Mouse (Mus musculus): ENCODE results near the gene Mgat5. TPM values are rescaled to one million over a fixed set of nuclear protein-coding genes. Genes with fewer than 3 reads are reported as not detected.

The Mgat5 gene
- total and polyA plus RNA-seq, 3 experiments: 2.8 to 14.0 (median 11.2) TPM

DNA sequence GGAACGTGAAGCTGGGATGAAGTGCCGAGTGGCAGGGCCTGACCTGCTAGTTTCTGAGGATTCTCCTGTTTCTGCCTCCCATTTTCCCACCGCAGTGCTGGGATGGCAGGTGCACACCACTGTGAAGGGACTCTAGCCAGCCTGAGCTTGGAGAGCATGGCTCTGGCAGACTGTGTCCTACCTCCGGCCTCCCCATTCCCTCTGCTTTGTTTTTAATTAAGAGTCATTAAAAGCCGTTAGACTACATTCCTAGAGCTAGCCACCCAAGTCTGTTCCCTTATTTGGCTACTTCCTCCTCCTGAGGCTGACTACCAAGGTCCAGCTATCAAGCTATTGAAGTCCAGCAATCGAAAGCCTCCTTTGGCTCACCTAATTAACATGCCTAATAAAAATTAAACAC, 56.2 kb downstream of the Mgat5 start:
- no peak for DNase-seq

DNA sequence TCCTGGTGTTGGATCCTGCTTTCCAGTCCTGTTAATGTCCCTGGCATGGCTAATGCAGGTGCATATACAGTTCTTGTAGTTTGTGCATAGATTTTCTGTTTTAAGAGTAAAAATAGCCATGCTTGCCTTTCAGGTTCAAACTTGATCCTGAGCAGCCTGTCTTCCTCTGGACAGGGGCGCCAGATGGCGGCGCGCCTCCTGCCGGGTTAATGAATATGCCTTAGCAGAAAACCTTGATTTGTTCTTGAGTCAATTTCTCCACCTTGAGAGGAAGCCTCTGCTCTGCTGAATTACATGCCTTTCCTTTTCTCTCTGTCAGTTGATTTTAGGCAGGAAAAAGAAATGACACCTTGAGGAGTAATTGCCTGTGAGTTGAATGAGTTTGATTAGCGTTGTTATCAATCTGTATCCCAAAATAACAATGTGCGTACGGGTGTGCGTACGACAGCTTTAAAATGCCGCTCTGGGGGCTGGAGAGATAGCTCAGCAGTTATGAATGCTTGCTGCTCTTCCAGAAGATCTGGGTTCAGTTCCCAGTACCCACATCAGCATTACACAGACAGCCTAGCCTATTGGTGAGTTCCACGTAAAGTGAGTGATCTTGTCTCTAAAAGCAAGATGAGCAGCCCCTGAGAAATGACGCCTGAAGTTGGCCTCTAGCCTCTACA, 57.5 kb downstream of the Mgat5 start:
- DNase-seq: no peak

DNA sequence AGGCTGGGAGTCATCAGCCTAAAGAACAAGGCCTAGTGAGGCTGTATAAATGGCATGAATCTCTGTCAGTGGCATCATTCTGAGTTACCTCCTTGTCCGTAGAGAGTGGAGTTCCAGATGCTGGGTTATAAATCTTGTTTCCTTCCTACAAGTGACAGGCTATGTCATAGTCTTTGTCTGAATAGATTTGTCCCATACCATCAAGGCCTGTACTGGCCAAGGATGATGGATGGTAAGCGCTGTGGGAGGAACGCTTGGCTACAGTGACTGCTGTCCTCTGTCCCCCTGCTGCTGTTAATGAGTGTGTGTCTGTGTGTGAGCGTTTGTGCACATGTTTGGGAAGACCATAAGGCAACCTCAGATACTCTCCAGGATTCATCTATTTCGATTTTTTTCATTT, 63.2 kb downstream of the Mgat5 start:
- DNase-seq: no peak

DNA sequence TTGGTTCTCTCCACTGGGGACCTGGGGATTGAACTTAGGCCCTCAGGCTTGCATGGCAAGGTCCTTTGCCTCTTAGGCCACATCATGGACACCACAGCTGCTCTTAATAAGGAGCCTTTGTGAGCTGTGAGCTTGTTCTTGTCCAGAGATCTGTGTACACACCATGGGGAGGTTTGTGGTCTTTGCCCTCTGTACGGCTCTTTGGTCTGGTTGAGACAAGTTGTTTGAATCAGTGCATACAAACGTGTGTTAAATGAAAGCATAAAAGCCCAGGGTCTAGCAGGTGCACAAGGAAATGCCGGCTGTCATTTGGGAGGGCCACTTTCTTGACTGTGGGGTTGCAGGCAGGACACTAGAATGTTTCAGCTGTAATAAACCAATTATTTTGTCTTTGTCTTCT, 64.5 kb downstream of the Mgat5 start:
- no peak for DNase-seq

DNA sequence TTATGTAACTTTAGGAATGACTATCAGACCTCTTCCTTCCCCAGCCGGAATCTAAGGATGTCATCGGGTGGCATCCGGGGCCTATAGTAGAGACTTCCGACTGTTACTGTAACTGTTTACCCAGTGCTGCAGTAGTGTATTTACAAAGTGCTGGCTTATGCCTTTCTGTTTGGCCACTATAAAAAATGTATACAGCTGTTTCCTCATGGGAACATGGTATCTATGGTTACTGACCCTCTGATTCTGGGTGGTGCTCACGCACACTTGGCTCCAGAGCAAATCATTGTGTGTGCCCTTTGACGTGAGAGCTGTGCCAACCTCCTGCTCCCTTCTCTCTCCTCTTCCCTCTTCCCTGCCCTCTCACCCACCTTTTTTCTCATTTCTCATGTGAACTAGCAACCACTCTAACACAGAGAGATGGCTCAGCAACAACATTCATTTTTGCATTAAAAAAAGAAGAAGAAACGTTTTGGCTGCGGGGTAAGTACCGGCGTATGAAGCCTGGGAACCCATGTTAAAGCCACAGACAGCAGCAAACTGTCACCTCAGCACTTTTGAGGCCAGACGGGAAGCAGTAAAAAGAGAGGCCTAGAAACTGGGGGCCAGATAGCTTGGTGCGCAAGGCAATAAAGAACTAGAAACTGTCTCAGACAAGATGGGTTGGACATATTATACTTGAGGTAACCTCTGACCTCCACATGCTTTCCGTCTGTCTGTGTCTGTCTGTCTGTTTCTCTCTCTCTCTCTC, 65.6 kb downstream of the Mgat5 start:
- peak; percentile 7 for DNase-seq

DNA sequence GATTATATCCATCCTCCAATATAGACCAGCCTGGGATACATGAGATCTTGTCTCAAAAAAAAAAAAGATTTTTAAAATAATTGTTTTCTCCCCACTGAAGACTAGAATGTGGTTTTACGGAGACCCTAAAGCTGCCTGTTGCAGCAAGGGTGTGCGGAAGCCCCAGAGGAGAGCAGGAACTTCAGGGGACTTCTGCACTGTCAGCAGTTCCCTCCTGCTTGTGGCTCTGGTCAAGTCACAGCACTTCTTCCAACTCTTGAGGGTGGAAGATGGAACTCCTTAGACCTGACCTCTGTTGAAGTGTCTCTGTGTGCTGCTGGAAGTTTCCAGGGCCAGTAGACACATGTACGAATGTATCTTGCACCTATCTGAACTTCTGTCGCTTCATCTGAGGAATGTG, 66.3 kb downstream of the Mgat5 start:
- no peak for DNase-seq

DNA sequence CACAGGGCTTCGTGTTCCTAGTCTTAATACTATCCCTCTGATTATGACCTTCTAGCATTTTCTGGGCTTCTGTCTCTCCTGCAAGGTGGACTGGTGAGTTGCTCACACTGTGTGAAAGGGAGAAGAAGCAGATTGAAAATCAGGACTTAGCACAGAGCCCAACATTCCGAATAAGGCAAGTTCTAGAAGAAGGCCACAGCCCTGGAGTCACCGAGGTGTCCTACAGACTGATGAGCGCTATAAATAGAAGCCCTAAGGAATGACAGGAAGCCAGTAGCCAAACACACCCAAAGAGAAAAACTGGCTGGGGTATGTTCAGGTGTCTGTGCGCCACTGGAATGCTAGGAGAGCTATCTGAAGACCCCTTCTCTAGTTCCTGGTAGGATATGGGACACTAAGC, 68.5 kb downstream of the Mgat5 start:
- DNase-seq: no peak

DNA sequence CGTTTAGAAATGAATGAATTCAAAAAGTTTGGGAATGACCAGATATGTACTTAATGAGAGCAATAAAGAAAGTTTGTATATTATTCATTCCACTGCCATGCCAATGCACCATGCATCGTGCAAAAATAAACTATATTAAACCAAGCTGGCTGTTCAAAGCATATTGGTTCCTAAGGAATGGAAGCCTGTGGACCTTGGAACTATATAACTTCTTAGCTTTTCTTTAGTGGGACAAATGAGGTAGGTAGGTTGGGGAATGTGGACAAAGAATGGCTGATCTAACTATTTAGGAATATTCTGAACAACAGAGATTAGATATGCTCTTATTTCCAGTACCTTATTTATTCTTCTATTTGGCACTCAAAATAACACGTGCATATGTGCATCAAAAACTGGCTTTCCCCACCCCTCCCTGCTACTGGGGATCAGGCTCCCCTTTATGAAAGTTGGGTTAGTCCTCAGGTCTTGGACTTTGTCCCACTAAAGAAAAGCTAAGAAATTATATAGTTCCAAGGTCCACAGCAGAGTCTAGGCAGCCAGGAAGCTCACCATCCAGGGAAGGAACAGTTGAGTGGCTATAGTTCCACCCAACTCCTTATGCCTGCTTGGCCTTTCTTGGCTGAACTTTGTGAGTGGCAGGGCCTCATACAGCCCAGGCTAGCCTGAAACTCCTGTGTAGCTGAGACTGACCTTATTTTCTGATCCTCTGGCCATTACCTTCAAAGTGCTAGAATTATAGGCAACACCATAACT, 70.9 kb downstream of the Mgat5 start:
- no peak for DNase-seq

DNA sequence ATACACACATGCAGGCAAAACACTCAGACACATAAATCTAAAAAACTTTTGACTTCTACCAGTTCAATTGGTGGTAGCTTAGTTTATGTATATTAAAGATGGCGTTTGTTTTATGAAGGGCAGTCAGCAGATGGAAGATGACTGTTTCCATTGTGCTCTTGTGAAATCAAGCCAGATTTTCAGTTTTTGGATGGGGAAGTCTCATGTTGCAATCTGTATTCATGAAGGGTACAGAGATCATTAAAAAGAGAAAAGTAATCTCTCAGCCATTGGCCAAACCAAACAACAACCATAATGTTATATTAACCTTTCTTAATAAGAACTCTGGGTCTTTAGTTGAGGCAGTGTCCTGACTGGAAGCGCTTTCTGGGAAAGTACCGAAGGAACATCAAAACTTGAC, 73.3 kb downstream of the Mgat5 start:
- DNase-seq: no peak

DNA sequence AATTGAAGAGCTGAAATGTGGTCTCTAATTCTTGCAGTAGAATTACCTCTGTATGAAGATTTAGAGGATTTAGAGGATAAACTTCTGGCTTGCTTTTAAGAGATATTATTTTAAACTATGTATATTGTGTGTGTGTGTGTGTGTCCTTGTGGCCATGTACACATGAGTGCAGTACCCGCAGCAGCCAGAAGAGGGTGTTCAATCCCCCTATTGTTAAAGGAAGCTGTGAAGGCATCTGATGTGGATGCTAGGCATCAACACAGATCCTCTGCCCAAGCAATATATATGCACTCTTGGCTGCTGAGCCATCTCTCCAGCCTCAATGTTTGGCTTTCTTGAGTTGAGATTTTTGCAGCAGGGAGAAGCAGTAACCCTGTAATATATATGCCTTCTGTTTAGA, 75.4 kb downstream of the Mgat5 start:
- no peak for DNase-seq

DNA sequence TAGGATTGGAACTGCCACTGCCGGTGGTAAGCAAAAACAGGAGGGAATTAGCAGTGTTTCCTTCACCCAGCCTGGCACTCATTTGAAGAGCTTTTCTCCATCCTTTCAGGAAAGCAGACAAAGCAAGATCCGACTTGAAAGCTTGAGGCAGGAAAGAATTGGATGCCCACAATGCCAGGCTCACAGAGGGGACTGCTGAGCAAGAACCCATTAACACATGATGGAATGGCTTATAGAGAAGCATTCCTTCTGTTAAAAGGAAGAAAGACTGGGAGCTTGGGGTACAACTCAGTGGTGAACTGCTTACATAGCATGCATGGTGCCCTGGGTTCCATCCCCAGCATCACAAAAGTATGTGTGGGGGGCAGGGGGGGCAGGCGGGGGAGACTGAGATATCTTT, 80.2 kb downstream of the Mgat5 start:
- DNase-seq: no peak

DNA sequence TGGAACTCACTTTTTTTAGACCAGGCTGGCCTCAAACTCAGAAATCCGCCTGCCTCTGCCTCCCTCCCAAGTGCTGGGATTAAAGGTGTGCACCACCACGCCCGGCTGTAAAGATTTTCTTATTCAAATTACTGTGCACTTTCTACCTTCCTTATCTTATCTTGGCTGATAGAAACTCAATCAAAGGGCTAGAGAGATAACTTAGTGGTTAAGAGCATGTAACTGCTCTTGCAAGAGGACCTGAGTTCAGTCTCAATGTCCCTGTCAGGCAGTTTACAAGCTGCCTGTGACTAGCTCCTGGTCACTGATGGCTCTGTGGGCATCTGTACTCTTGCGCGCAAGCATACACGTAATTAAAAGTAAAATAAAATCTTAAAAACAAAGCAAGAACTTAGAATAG, 82.7 kb downstream of the Mgat5 start:
- no peak for DNase-seq

DNA sequence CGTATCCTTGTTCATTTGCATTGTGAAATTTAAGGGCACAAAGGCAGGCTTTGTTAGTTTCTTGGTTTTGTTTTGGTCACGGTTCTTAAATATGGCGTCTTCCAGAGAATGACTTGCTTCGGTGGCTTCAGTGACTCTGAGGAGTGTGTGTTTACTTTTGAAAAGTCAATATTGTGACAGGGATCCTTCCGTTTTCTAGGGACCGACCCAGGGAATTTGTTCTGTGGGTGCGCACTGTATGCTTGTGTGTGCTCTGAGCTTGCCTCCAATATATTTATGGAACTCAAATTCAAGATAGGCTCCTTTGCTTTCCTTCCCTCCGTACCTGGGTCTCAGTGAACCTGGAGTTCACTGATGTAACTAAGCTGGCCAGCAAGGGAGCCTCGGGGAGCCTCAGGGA, 86.1 kb downstream of the Mgat5 start:
- no peak for DNase-seq

DNA sequence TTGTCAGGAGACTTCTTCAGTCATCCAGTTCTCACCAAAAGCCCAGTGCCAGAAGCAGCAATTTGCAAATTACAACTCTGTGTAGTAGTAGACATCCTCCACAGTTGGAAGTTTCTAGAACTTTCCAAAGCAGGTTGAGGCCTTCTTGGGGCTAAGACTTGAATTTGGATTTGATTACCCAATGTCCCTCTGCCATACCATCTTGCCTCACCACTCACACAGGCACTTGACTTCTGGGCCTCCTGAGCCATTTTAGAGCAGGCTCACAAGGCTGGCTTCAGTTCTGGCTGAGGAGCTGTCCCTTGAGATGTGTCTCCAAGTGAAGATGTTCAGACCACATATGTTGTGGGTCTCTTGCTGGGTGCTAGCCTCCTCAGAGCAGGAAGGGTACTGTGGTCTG, 86.9 kb downstream of the Mgat5 start:
- DNase-seq: no peak

DNA sequence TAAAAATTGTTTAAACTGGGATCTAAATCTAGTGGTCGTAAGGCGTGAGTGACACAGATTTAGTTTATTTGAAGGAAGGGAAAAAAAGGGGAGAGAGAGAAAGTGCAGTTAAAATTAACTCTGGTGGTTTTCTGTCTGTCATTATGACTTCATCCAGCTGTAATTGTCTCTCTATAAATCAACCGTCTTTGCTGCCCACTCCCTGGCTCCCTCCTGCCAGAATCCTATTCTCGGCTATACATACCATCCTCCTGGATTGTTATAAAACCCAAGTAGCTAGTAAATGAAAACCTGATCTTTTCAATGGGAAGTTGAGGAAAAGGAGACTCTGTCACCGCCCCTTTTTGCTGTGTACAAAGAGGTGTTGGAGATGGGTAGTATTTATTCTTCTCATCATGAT, 88.5 kb downstream of the Mgat5 start:
- DNase-seq: no peak

DNA sequence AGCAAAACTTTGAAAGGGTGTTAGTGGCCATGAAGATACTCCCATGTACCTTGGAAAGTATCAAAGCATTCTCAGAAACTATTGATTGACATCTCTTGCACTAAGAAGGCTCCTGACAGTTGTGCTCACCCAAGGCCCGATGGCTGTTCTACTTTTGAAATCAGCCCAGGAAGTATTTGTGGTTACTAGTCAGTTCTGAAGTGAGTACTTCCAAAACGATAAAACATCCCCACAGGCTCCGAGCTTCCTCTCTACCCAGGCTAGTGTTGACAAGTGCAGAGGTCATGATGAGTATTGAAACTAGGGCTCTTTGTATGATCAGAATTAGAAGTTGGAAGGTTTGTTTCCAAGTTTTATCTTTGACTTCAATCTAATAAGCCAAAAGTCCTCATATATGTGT, 92.0 kb downstream of the Mgat5 start:
- DNase-seq: no peak

DNA sequence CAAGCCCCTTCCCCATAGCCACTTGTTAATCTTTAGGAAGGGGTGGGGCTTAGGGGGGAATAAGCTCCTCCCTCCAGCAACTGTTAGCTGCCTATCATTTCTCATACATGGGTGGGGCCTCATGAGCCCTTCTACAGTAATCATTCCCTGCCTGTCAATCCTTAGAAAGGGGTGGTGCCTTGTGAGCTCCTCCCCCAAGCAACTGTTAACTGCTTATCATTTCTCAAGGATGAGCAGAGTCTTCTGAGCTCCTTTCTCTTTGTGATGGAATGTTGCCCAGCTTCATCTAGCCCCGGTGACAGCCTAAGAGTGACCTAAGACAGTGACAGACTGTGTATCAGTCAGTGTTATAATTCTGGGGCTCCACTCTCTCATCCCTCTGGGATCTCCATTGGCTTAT, 95.0 kb downstream of the Mgat5 start:
- DNase-seq: no peak

DNA sequence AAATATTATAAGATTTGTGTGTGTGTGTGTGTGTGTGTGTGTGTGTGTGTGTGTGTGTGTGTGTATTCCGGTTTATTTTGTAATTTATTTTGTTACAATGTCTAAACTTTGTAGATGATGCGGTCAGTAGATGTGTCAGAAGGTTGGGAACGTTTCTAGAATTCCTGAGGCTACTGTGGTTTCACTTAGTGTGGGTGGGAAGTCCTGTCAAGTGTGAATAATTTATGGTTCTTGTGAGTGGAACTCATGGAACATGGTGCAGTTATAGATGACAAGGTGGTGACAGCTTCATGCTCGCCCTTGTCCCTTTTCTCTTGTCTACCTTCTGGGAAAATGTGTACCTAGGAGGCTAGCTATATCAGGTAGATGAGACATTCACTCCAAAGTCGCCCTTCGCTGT, 96.2 kb downstream of the Mgat5 start:
- no peak for DNase-seq

DNA sequence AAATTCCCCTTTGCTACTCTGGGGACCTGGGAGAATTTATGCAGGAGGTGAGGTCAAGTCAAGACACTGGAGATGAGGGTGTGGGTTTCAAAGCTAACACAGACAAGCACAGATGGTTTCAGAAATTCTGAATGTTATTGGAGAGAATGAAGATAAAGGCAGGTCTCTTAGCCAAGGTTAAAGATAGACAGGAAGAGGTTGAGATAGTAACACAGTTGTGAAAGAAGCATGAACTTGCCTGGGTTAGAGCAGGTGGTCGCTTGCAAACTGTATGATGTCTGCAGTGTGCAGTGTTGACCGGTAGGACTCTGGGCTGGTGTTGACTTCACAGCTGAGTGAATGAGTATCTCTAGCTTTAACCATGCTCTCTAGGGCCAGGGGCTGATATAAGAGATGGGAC, 97.8 kb downstream of the Mgat5 start:
- DNase-seq: no peak

DNA sequence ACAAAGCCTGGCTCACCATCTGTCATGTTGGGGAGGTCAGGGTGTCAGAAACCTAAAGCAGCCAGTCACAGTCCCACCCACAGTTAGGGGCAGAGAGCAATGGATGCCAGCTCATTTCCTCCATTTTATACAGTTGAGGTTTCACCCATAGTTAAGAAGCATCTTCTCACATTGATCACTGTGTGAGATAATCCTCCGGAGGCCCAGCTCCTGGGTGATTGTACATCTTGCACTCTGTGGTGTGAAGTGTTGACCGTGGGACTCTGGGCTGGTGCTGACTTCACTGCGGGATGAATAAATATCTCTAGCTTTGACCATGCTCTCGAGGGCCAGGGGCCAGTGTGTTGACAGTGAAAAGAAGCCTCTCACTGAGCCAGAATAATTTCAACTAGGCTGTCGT, 99.0 kb downstream of the Mgat5 start:
- no peak for DNase-seq

DNA sequence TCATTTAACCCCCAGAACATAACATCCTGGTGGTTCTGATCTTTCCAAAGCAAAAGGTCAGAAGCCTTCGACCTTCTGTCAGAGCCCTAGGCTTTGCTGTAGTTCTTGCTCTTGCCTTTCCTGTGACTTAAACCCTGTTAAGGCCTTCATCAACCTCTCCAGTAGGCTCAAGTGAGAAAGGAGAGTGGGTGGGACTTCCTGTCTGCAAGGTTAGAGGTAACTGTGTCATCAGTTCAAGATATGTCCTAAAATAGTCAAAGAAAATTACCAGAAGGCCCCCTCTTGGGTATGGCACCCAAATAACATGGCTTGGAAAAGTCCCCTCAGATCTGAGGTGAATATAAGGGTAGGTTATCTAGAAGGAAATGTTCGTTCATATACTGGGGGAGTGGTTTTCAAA, 99.5 kb downstream of the Mgat5 start:
- DNase-seq: no peak

DNA sequence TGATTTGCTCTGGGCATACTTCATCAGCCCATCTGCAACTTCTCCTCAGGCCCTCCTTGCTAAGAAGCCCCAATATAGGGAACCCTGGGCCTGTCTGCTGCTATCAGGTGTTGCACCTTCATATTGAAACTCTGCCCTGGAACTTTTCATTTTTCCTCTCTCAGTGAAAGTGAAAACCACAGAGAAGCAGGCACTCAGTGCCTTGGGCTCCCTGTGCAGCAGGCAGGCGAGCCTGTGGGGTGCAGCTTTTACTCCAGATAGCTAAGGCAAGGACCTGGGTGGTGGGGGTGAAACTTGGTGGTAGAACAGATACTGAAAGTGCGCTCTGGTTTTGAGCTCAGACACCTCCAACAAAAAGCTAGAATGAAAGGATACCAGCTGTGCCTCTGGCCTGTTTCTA, 100.8 kb downstream of the Mgat5 start:
- no peak for DNase-seq

DNA sequence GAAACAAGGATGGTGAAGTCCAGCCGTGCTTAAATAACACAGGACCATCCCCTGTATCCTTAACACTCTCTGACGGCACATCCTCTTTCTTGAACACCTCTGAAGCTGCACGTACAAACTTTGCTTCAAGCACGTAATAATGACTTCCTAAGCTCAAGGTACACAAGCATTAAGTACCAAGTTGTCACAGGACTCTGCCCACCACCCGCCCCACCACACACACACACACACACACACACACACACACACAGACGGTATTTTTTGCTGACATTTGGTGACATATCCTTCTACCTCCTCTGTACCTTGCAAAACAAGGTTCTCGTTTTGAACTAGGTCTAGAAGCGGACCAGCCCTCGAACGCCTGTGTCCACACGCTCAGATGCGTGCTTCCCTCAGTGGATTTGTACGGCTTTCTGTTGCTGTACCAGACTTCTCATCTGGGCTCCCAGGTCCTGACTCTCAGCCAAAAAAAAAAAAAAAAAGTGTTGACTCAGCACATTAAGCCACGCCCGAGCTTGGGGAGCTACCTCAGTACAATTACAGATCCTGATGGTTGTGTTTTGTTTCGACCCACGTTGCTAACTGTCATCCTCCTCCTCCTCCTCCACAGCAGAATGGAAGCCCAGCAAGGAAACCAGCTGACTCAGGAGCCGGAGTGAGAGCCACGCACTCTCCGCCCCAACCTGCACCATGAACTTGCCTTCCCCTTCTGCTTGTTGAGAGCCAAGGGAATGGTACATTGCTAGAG, 101.4 kb downstream of the Mgat5 start:
- no peak for DNase-seq
